Mouse (Mus musculus): ENCODE results near the gene Ywhaq. TPM values are rescaled to one million over a fixed set of nuclear protein-coding genes. Genes with fewer than 3 reads are reported as not detected.

Gene Ywhaq
- polyA plus RNA-seq, 1 experiment from 2014 or later = 1,238 TPM

Other genes with a start within 250 kb of the Ywhaq start
- 125 and 140 TPM in 2 replicates for gene Cpsf3, start 132.2 kb downstream of the Ywhaq start, polyA plus RNA-seq (2014; fragmentation: Nextera tagmentation; extraction: Ambion mirVana)
- 45.5 and 47.6 TPM in 2 replicates for gene Itgb1bp1, start 131.4 kb downstream of the Ywhaq start, polyA plus RNA-seq (2014; fragmentation: Nextera tagmentation; extraction: Ambion mirVana)
- gene Iah1, start 101.2 kb downstream of the Ywhaq start, polyA plus RNA-seq (2014; fragmentation: Nextera tagmentation; extraction: Ambion mirVana) = 48.2 and 50.4 TPM in 2 replicates
- gene Adam17, start 44.0 kb downstream of the Ywhaq start, polyA plus RNA-seq (2014; fragmentation: Nextera tagmentation; extraction: Ambion mirVana) = 37.5 and 38.2 TPM in 2 replicates